Mouse (Mus musculus): ENCODE measurements around the gene 4930438A08Rik. TPM values are rescaled to one million over a fixed set of nuclear protein-coding genes. Genes with fewer than 3 reads are reported as not detected.

Gene 4930438A08Rik
- polyA plus RNA-seq, 1 experiment from 2014 or later: 0.14 TPM

GRCm38 (mm10) chr11:58307411-58308080 is 32.9 kb downstream of the 4930438A08Rik start:
- Histone ChIP-seq H3K36me3 (peaks cover 35% of the 10 kb centered on the region), H3K4me3 (peak overlapping the region; percentile 74)

GRCm38 (mm10) chr11:58308661-58309060 is 34.1 kb downstream of the 4930438A08Rik start:
- Histone ChIP-seq H3K36me3 (peaks cover 46% of the 10 kb centered on the region), H3K4me3 (no peak overlapping the region), H3K4me2 (no peak overlapping the region), H3K4me1 (peaks cover 29% of the 10 kb centered on the region), H3K9ac (no peak overlapping the region), H3K9me3 (replicated peaks) (no peaks in the 10 kb centered on the region), H3K27me3 (replicated peaks) (no peaks in the 10 kb centered on the region), H3K27ac (no peak overlapping the region)
- no peak for ATAC-seq
- WGBS (ENCODE audit: insufficient replicate concordance): 90% methylated on average over 9 of the region's 9 CpGs

More at GRCm38 (mm10) chr11:58307411-58308080, 32.9 kb downstream of the 4930438A08Rik start:
- peak; percentile 80 for ATAC-seq
- 1% methylated on average over 42 of the region's 42 CpGs for WGBS (ENCODE audit: insufficient replicate concordance)
- Histone ChIP-seq H3K9ac (peak overlapping the region; percentile 90), H3K27ac (peak overlapping the region; percentile 86), H3K27me3 (replicated peaks) (no peaks in the 10 kb centered on the region), H3K4me1 (peaks cover 32% of the 10 kb centered on the region), H3K9me3 (replicated peaks) (no peaks in the 10 kb centered on the region), H3K4me2 (peak overlapping the region; percentile 98)

GRCm38 (mm10) chr11:58314069-58314468 is 39.5 kb downstream of the 4930438A08Rik start:
- no peaks in the 10 kb centered on the region for H3K27me3 ChIP-seq (replicated peaks)
- H3K27ac ChIP-seq: no peak overlapping the region
- 77% methylated on average over 6 of the region's 6 CpGs for WGBS (ENCODE audit: insufficient replicate concordance)
- ATAC-seq: no peak
- no peak overlapping the region for H3K4me2 ChIP-seq
- H3K9me3 ChIP-seq (replicated peaks): no peaks in the 10 kb centered on the region
- no peak overlapping the region for H3K9ac ChIP-seq
- H3K4me1 ChIP-seq: no peaks in the 10 kb centered on the region
- H3K36me3 ChIP-seq: peaks cover 96% of the 10 kb centered on the region
- H3K4me3 ChIP-seq: no peak overlapping the region

- H3K4me2 ChIP-seq: no peak overlapping the region
- 91% methylated on average over 5 of the region's 5 CpGs for WGBS (ENCODE audit: insufficient replicate concordance)
- H3K27me3 ChIP-seq (replicated peaks): no peaks in the 10 kb centered on the region
- H3K36me3 ChIP-seq: peaks cover 97% of the 10 kb centered on the region
- H3K9me3 ChIP-seq (replicated peaks): no peaks in the 10 kb centered on the region
- no peak overlapping the region for H3K4me3 ChIP-seq
- H3K27ac ChIP-seq: no peak overlapping the region
- no peak for ATAC-seq
- no peak overlapping the region for H3K9ac ChIP-seq
- H3K4me1 ChIP-seq: no peaks in the 10 kb centered on the region
Measured at GRCm38 (mm10) chr11:58315536-58316168, 41.1 kb downstream of the 4930438A08Rik start.

- Histone ChIP-seq H3K27me3 (replicated peaks) (no peaks in the 10 kb centered on the region), H3K4me3 (no peak overlapping the region), H3K9ac (no peak overlapping the region), H3K4me2 (no peak overlapping the region), H3K27ac (no peak overlapping the region), H3K4me1 (peaks cover 6% of the 10 kb centered on the region), H3K36me3 (peaks cover 97% of the 10 kb centered on the region), H3K9me3 (replicated peaks) (no peaks in the 10 kb centered on the region)
- 84% methylated on average over 17 of the region's 17 CpGs for WGBS (ENCODE audit: insufficient replicate concordance)
- peak; percentile 38; the same call in 1 of the 2 replicates for ATAC-seq
Measured at GRCm38 (mm10) chr11:58316344-58316743, 41.7 kb downstream of the 4930438A08Rik start.

- Histone ChIP-seq H3K9me3 (replicated peaks) (no peaks in the 10 kb centered on the region), H3K9ac (no peak overlapping the region), H3K4me1 (peaks cover 11% of the 10 kb centered on the region), H3K36me3 (peaks cover 96% of the 10 kb centered on the region), H3K27ac (no peak overlapping the region), H3K4me2 (no peak overlapping the region), H3K4me3 (no peak overlapping the region), H3K27me3 (replicated peaks) (no peaks in the 10 kb centered on the region)
- WGBS (ENCODE audit: insufficient replicate concordance): 87% methylated on average over 28 of the region's 28 CpGs
- ATAC-seq: peak; percentile 36; the same call in 1 of the 2 replicates
Measured at GRCm38 (mm10) chr11:58316768-58317390, 42.3 kb downstream of the 4930438A08Rik start.

- peak; percentile 99 for ATAC-seq
- under 1% methylated on average over 63 of the region's 63 CpGs for whole genome bisulfite sequencing (ENCODE audit: insufficient replicate concordance)
- peaks cover 54% of the 10 kb centered on the region for H3K36me3 ChIP-seq
- H3K9me3 ChIP-seq (replicated peaks): no peaks in the 10 kb centered on the region
- H3K4me3 ChIP-seq: peak overlapping the region; percentile 85
- H3K27ac ChIP-seq: peak overlapping the region; percentile 100
- no peaks in the 10 kb centered on the region for H3K27me3 ChIP-seq (replicated peaks)
- peaks cover 51% of the 10 kb centered on the region for H3K4me1 ChIP-seq
- H3K4me2 ChIP-seq: peak overlapping the region; percentile 96
- H3K9ac ChIP-seq: peak overlapping the region; percentile 95
Measured at GRCm38 (mm10) chr11:58322824-58323569, 48.4 kb downstream of the 4930438A08Rik start.

- Histone ChIP-seq H3K9me3 (replicated peaks) (no peaks in the 10 kb centered on the region), H3K27ac (peak overlapping the region; percentile 100), H3K9ac (peak overlapping the region; percentile 95), H3K4me2 (peak overlapping the region; percentile 96), H3K27me3 (replicated peaks) (no peaks in the 10 kb centered on the region), H3K36me3 (peaks cover 53% of the 10 kb centered on the region), H3K4me3 (peak overlapping the region; percentile 85), H3K4me1 (peaks cover 59% of the 10 kb centered on the region)
- WGBS (ENCODE audit: insufficient replicate concordance): 12% methylated on average over 24 of the region's 24 CpGs
- peak; percentile 0; the same call in 1 of the 2 replicates for ATAC-seq
Measured at GRCm38 (mm10) chr11:58323570-58324340, 49.2 kb downstream of the 4930438A08Rik start.

GRCm38 (mm10) chr11:58324614-58325229 is 50.1 kb downstream of the 4930438A08Rik start:
- H3K9me3 ChIP-seq (replicated peaks): no peaks in the 10 kb centered on the region
- peaks cover 68% of the 10 kb centered on the region for H3K4me1 ChIP-seq
- H3K9ac ChIP-seq: peak overlapping the region; percentile 57
- H3K27ac ChIP-seq: peak overlapping the region; percentile 79
- no peaks in the 10 kb centered on the region for H3K27me3 ChIP-seq (replicated peaks)
- peak overlapping the region; percentile 96 for H3K4me2 ChIP-seq
- H3K36me3 ChIP-seq: peaks cover 43% of the 10 kb centered on the region
- no peak overlapping the region for H3K4me3 ChIP-seq
- ATAC-seq: no peak
- WGBS (ENCODE audit: insufficient replicate concordance): 41% methylated on average over 3 of the region's 3 CpGs

GRCm38 (mm10) chr11:58326781-58327180 is 52.2 kb downstream of the 4930438A08Rik start:
- Histone ChIP-seq H3K4me2 (no peak overlapping the region), H3K4me1 (peaks cover 65% of the 10 kb centered on the region), H3K9ac (no peak overlapping the region), H3K36me3 (peaks cover 28% of the 10 kb centered on the region), H3K27me3 (replicated peaks) (no peaks in the 10 kb centered on the region), H3K9me3 (replicated peaks) (no peaks in the 10 kb centered on the region), H3K4me3 (no peak overlapping the region), H3K27ac (no peak overlapping the region)
- 95% methylated on average over 3 of the region's 3 CpGs for WGBS (ENCODE audit: insufficient replicate concordance)
- no peak for ATAC-seq

GRCm38 (mm10) chr11:58329906-58330275 is 55.3 kb downstream of the 4930438A08Rik start:
- Histone ChIP-seq H3K27ac (peak overlapping the region; percentile 92), H3K4me3 (peak overlapping the region; percentile 87)

More at GRCm38 (mm10) chr11:58329906-58330275, 55.3 kb downstream of the 4930438A08Rik start:
- H3K4me1 ChIP-seq: peaks cover 61% of the 10 kb centered on the region
- peak; percentile 11; the same call in 1 of the 2 replicates for ATAC-seq
- H3K27me3 ChIP-seq (replicated peaks): no peaks in the 10 kb centered on the region
- H3K9ac ChIP-seq: peak overlapping the region; percentile 90
- no peaks in the 10 kb centered on the region for H3K9me3 ChIP-seq (replicated peaks)
- under 1% methylated on average over 21 of the region's 21 CpGs for WGBS (ENCODE audit: insufficient replicate concordance)
- H3K4me2 ChIP-seq: peak overlapping the region; percentile 96
- H3K36me3 ChIP-seq: peaks cover 52% of the 10 kb centered on the region

Data from liver, embryonic 12.5 days (tissue).